8 mouse cellular contexts compared by ENCODE assay signal in genomic region chr11:23271770-23272724, GRCm38 (mm10). TPM values are rescaled to one million over a fixed set of nuclear protein-coding genes. Genes with fewer than 3 reads are reported as not detected.
DNase-seq lines count a peak whose midpoint lies in the region.

No protein-coding gene starts in this region.

- peak; percentile 39 for DNase-seq in heart, adult 8-10 months (ENCODE audit: low spot score)
- DNase-seq in heart, postnatal 25 days (ENCODE audit: low spot score) = no peak
- DNase-seq in urinary bladder, postnatal 25 days (ENCODE audit: low spot score) = peak; percentile 33
- no peak for DNase-seq in urinary bladder, postnatal 4 days (ENCODE audit: low spot score in 2 of 2)
- peak; percentile 64 for DNase-seq in embryo, embryonic 11 days
- DNase-seq in kidney, postnatal 4 days = peak; percentile 5 to 26
- peak; percentile 67 for DNase-seq in retina, postnatal 1 day
- no peak for DNase-seq in frontal cortex, postnatal 25 days (ENCODE audit: low spot score in 2 of 2)

- intact Hi-C loops in heart, postnatal 25 days (cut with DNase I) = loop anchor here (1.0 to 5.0 kb wide), 4 partner anchors 123 to 285 kb away; partner anchors contain the start of gene Fam161a

RNA-seq across cellular contexts. Expression of gene Xpo1, which starts 16.2 kb away (rescaled TPM):
- 10 to 100 TPM; 30.0 to 41.3 (median 37.9) TPM for total RNA-seq in heart, adult 8-10 months (2022)
- 10 to 100 TPM; 33.9 to 44.3 TPM for total RNA-seq in heart, postnatal 25 days (2021)

RNA-seq across cellular contexts. Expression of gene Usp34, which starts 34.6 kb away (rescaled TPM):
- 10 to 100 TPM; 34.8 to 41.3 (median 38.2) TPM for total RNA-seq in heart, adult 8-10 months (2022)
- 10 to 100 TPM; 33.1 to 36.4 TPM for total RNA-seq in heart, postnatal 25 days (2021)

Comparison
In these comparisons a context has a peak if more than half of its experiments do, and no peak if none do; other contexts are left out.
1. DNase-seq: peak in heart, adult 8-10 months (single experiment), urinary bladder, postnatal 25 days (single experiment), embryo, embryonic 11 days (single experiment), kidney, postnatal 4 days (2 of 2) and retina, postnatal 1 day (single experiment); none in heart, postnatal 25 days (single experiment), urinary bladder, postnatal 4 days (0 of 2) and frontal cortex, postnatal 25 days (0 of 2).